Mouse (Mus musculus) heart, embryonic 16.5 days (tissue): Measurements from ENCODE around the gene Syngap1. TPM values are rescaled to one million over a fixed set of nuclear protein-coding genes. Genes with fewer than 3 reads are reported as not detected.

Experiments
- ATAC-seq: fragments of 200-750 bp; cut with Nextera tagmentation; replicated peaks from 2 replicates; pipeline ENCODE4 v1.8.0; 2017; ENCODE audit warnings: moderate number of reproducible peaks; ENCODE audit not compliant: insufficient read depth, low FRiP score; ENCODE audit errors: extremely low read depth
- H3K27ac ChIP-seq: fragments of 300-500 bp; sonication (generic); 2 replicates; pipeline ENCODE4 v1.5.1; 2014; ENCODE audit warnings: mild to moderate bottlenecking, low read length, control low read depth, moderate library complexity
- H3K27me3 ChIP-seq: fragments of 300-500 bp; sonication (generic); 2 replicates; pipeline ENCODE4 v1.6.1; 2014; ENCODE audit warnings: low read length, mixed read lengths; ENCODE audit not compliant: control insufficient read depth, insufficient read depth
- H3K36me3 ChIP-seq: fragments of 300-500 bp; sonication (generic); 2 replicates; pipeline ENCODE4 v1.6.1; 2014; ENCODE audit not compliant: control insufficient read depth, insufficient read depth
- H3K4me1 ChIP-seq: fragments of 300-500 bp; sonication (generic); 2 replicates; pipeline ENCODE4 v1.6.1; 2014; ENCODE audit warnings: low read length, mixed read lengths; ENCODE audit not compliant: control insufficient read depth, insufficient read depth
- H3K4me2 ChIP-seq: fragments of 300-500 bp; sonication (generic); 2 replicates; pipeline ENCODE4 v1.6.1; 2014; ENCODE audit warnings: low read depth, mild to moderate bottlenecking, control low read depth, low read length
- H3K4me3 ChIP-seq: fragments of 300-500 bp; sonication (generic); 2 replicates; pipeline ENCODE4 v1.5.1; 2014; ENCODE audit warnings: mild to moderate bottlenecking, control low read depth, low read length
- H3K9ac ChIP-seq: fragments of 300-500 bp; sonication (generic); 2 replicates; pipeline ENCODE4 v1.6.1; 2014; ENCODE audit warnings: low read length, control low read depth
- H3K9me3 ChIP-seq: fragments of 300-500 bp; sonication (generic); replicated peaks from 2 replicates; pipeline ENCODE4 v1.6.1; 2016; ENCODE audit warnings: low read length; ENCODE audit not compliant: control insufficient read depth
- WGBS: fragments of 180-500 bp; shearing (Covaris S2); extraction: QIAGEN DNeasy Blood & Tissue Kit; methylation state at CpG from one replicate; pipeline ENCODE4 v1.1.7; 2014; 5-methylcytosine and 5-hydroxymethylcytosine counted together
- microRNA-seq: library from miRNA; unstranded; fragments of <30 nt; microRNA quantifications from one replicate; pipeline ENCODE4, GENCODE M21; 2017
- polyA plus RNA-seq: library from polyadenylated mRNA; unstranded; fragments of >200 nt; fragmentation: Nextera tagmentation; extraction: Ambion mirVana; gene quantifications from 2 replicates; pipeline ENCODE4 v1.2.1, GENCODE M21; 2015

Gene Syngap1
- polyA plus RNA-seq, 1 experiment from 2014 or later: 1.2 TPM

DNA sequence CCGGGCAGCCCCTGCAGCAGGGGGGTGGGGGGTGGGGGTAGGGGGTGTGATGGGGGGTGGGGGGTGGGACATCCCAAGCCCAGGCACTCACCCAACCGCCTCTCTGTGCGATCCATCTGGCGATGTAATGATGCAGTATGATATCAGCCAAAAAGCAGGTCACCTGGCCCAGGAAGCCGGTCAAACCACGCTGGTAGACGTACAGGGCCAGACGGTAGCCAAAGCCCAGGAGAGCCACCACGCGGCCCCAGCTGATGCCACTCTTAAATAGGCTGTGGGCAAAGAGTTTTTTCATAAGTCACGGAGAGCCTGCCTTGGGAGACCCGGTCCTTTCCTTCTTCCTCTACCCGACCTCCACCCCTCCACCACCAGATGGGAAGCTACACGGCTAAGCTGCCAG is 80.0 kb downstream of the Syngap1 start:
- ATAC-seq: no peak
- 90% methylated on average over 14 of the region's 14 CpGs for WGBS
- peaks cover 7% of the 10 kb centered on the region; the same call in 1 of the 2 replicates for H3K4me1 ChIP-seq
- H3K4me3 ChIP-seq: no peak overlapping the region
- H3K27ac ChIP-seq: no peak overlapping the region
- peaks cover 32% of the 10 kb centered on the region for H3K36me3 ChIP-seq
- H3K9ac ChIP-seq: no peak overlapping the region
- no peaks in the 10 kb centered on the region for H3K9me3 ChIP-seq
- no peak overlapping the region for H3K4me2 ChIP-seq
- H3K27me3 ChIP-seq: no peaks in the 10 kb centered on the region

DNA sequence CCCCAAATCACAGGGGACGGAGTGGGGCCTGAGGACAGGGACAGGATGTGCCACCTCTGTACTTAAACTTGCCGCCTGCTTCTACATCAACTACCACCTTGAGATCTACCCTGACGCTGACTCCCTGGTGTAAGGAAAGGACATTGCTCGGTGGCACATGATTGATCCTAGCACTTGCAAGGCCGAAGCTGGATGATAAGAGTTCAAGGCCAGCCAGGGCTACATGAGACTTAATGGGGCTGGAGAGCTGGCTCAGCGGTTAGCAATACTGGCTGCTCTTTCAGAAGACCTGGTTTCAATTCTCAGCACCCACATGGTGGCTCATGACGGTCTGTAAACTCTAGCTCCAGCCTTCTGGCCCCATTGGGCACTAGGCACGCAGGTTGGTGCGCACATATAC is 80.7 kb downstream of the Syngap1 start:
- H3K36me3 ChIP-seq: peaks cover 32% of the 10 kb centered on the region
- no peak overlapping the region for H3K9ac ChIP-seq
- no peak overlapping the region for H3K4me3 ChIP-seq
- H3K4me2 ChIP-seq: no peak overlapping the region
- no peak for ATAC-seq
- no peak overlapping the region for H3K27ac ChIP-seq
- H3K27me3 ChIP-seq: no peaks in the 10 kb centered on the region
- peaks cover 7% of the 10 kb centered on the region; the same call in 1 of the 2 replicates for H3K4me1 ChIP-seq
- WGBS: 92% methylated on average over 9 of the region's 9 CpGs
- no peaks in the 10 kb centered on the region for H3K9me3 ChIP-seq

Small RNA genes lying within 50 kb of the gene (microRNA-seq; reads per million reads assigned to microRNA genes)
- gene Gm27775: not detected
- gene Mir3083: not detected
- not detected for gene Mir6968

Other genes with a start within 250 kb of the Syngap1 start
- gene Crebrf, start 225.6 kb upstream of the Syngap1 start, polyA plus RNA-seq: 5.9 and 6.4 TPM in 2 replicates
- 56.8 and 56.9 TPM in 2 replicates for gene Bnip1, start 160.2 kb upstream of the Syngap1 start, polyA plus RNA-seq
- gene Nkx2-5, start 96.2 kb upstream of the Syngap1 start, polyA plus RNA-seq: 123 and 132 TPM in 2 replicates
- 6.2 and 6.9 TPM in 2 replicates for gene Kifc5b, start 24.2 kb upstream of the Syngap1 start, polyA plus RNA-seq
- gene Phf1, start 8.2 kb upstream of the Syngap1 start, polyA plus RNA-seq: 7.5 and 8.7 TPM in 2 replicates
- gene Cuta, start 1.7 kb upstream of the Syngap1 start, polyA plus RNA-seq: 163 and 169 TPM in 2 replicates
- gene Zbtb9, start 31.9 kb downstream of the Syngap1 start, polyA plus RNA-seq: 10.0 and 12.0 TPM in 2 replicates
- gene Bak1, start 87.8 kb downstream of the Syngap1 start, polyA plus RNA-seq: 5.8 and 6.2 TPM in 2 replicates
- gene Itpr3, start 116.1 kb downstream of the Syngap1 start, polyA plus RNA-seq: 2.2 and 2.6 TPM in 2 replicates
- gene Uqcc2, start 192.7 kb downstream of the Syngap1 start, polyA plus RNA-seq: 272 and 283 TPM in 2 replicates
- gene Ip6k3, start 226.5 kb downstream of the Syngap1 start, polyA plus RNA-seq: 0.44 and 0.49 TPM in 2 replicates